Mouse (Mus musculus): ENCODE results near the gene Fkbp5.

DNA sequence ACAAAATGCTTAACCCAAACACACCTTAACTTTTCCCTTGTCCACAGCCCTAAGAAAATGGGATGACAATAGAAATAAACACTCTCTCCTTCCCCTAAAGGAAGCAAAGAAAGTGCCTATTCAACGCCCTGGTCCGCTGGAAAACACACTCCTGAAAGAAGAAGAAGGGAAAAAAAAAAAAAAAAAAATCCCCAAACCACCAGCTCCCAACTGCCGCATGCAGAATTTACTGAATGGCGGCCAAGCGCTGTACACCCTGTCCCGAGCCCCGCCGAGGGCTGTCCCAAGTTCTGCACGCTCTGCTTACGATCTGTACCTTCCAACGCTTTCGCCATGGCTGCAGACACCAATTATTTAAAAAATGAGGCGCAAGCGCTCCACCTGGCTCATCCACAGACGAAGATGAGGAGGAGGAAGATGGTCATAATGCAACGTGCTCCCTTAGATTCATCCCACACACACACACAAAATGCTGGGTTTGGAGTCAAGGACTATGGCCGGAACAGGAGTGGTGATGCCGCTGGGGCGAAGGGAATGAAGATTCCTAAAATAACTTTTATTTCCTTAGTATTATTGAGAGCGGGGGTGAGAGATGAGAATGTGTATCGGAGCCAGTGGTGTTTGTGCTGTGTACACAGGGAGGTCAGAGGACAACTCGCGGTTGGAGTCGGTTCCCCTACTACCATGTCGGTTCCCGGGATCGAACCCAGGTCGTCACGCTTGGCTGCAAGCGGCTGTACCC, 32.5 kb downstream of the Fkbp5 start:
- no peak for TF ChIP-seq CTCF (IDR thresholded peaks at IDR 0.05; ENCODE audit: low read depth)
- no peak for TF ChIP-seq EP300 (IDR thresholded peaks at IDR 0.05; ENCODE audit: low read depth)
